Mouse (Mus musculus) small intestine, adult 2 months (tissue): ENCODE measurements around the gene Olfr829.
"Not testable (repeated sequence)": the region's sequence is repeated elsewhere in the genome, so short reads cannot be mapped to it uniquely, and the experiment has no call there.

Experiments used
- CTCF ChIP-seq: fragments of 200-500 bp; IDR thresholded peaks from 2 replicates; pipeline ENCODE4 v1.5.1; 2012; ENCODE audit warnings: low read depth, mild to moderate bottlenecking, control low read depth, inconsistent platforms, low read length, moderate library complexity, mixed read lengths; ENCODE audit not compliant: insufficient replicate concordance, insufficient read length; ENCODE audit errors: extremely low read depth
- POLR2A ChIP-seq: fragments of 200-500 bp; IDR thresholded peaks from 2 replicates; pipeline ENCODE4 v1.6.1; 2012; ENCODE audit warnings: low read depth, mild to moderate bottlenecking, control low read depth, inconsistent platforms, low read length, moderate library complexity

DNA sequence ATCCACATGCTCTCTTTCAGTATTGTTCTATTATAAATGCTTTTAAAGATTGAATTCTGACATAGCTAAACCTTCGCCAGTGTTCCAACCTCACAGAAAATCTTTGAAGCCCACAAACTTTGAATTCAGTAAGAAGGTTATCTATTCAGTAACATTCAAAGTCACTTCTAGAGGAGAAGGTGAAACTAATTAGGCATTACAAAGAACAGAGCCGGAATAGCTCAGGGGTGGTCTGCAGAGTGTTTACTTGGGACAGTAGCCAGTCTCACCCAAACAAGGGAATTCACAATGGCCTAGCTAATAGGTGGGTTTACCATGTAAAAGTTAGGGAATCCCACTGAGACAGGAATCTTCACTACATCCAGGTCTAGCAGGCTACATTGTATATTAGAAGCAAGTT is 53.0 kb downstream of the Olfr829 start:
- TF ChIP-seq CTCF, POLR2A: not testable (repeated sequence)
